Mouse (Mus musculus) neural tube, embryonic 14.5 days (tissue): ENCODE measurements at regions not wholly inside any gene's neighbourhood (a gene's known extent, or its start where the extent isn't known, plus 50 kb on each side); places are given as distances from the start of the nearest gene placed in this dataset.
A peak's percentile ranks its signal among the peaks of the same experiment; 100 is the strongest.

Experiments used
- ATAC-seq: fragments of 200-750 bp; cut with Nextera tagmentation; 2 replicates; pipeline ENCODE4 v1.8.0; 2017; ENCODE audit warnings: low read depth, mild to moderate bottlenecking, moderate TSS enrichment, moderate library complexity
- H3K27ac ChIP-seq: fragments of 300-500 bp; sonication (generic); 2 replicates; pipeline ENCODE4 v1.5.1; 2014; ENCODE audit warnings: low read depth, mild to moderate bottlenecking, control low read depth, low read length, moderate library complexity, mixed read lengths
- H3K27me3 ChIP-seq: fragments of 300-500 bp; sonication (generic); 2 replicates; pipeline ENCODE4 v1.6.1; 2014; ENCODE audit warnings: low read length; ENCODE audit not compliant: control insufficient read depth, insufficient read depth
- H3K36me3 ChIP-seq: fragments of 300-500 bp; sonication (generic); 2 replicates; pipeline ENCODE4 v1.6.1; 2014; ENCODE audit warnings: low read length, mixed read lengths; ENCODE audit not compliant: control insufficient read depth, insufficient read depth
- H3K4me1 ChIP-seq: fragments of 300-500 bp; sonication (generic); 2 replicates; pipeline ENCODE4 v1.6.1; 2014; ENCODE audit warnings: low read length; ENCODE audit not compliant: control insufficient read depth, insufficient read depth
- H3K4me2 ChIP-seq: fragments of 300-500 bp; sonication (generic); 2 replicates; pipeline ENCODE4 v1.6.1; 2014; ENCODE audit warnings: mild to moderate bottlenecking, low read depth, low read length, control low read depth
- H3K4me3 ChIP-seq: fragments of 300-500 bp; sonication (generic); 2 replicates; pipeline ENCODE4 v1.5.1; 2014; ENCODE audit warnings: low read depth, low read length, control low read depth, mixed read lengths
- H3K9ac ChIP-seq: fragments of 300-500 bp; sonication (generic); replicated peaks from 2 replicates; pipeline ENCODE4 v1.6.1; 2014; ENCODE audit warnings: low read depth, mild to moderate bottlenecking, control low read depth, low read length, mixed read lengths
- H3K9me3 ChIP-seq: fragments of 300-500 bp; sonication (generic); 2 replicates; pipeline ENCODE4 v1.6.1; 2016; ENCODE audit warnings: low read length; ENCODE audit not compliant: control insufficient read depth
- WGBS: fragments of 180-500 bp; shearing (Covaris S2); extraction: QIAGEN DNeasy Blood & Tissue Kit; methylation state at CpG from one replicate; pipeline ENCODE4 v1.1.7; 2014; 5-methylcytosine and 5-hydroxymethylcytosine counted together

GRCm38 (mm10) chr15:36701846-36702245 lies 305.7 kb downstream of the Zfp706 start:
- WGBS = 58% methylated on average over 8 of the region's 8 CpGs

DNA sequence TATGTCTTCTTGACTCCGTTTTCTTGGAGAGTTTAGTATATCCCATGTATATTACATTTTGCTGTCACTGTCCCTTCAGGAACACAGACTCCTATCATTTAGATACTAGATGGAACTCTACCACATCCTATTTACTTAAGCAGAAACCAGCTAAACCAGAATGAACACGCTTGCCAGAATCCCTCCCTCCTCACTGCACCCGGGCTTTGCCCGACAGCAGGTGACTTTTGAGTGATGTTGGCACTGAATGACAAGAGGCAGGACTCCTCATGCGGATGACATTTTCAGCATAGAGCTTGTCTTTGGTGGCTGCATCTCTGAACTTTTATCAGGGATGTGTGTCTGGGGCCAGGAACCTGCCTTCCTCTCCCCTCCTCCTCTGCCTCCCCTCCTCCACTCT lies 307.4 kb downstream of the Zfp706 start:
- Histone ChIP-seq H3K27ac (no peak overlapping the region), H3K9me3 (no peaks in the 10 kb centered on the region), H3K4me3 (no peak overlapping the region), H3K4me1 (peaks cover 2% of the 10 kb centered on the region), H3K36me3 (no peaks in the 10 kb centered on the region), H3K9ac (no peak overlapping the region), H3K27me3 (no peaks in the 10 kb centered on the region), H3K4me2 (no peak overlapping the region)
- 95% methylated on average over 5 of the region's 5 CpGs for WGBS
- ATAC-seq = no peak

More at GRCm38 (mm10) chr15:36701846-36702245, 305.7 kb downstream of the Zfp706 start:
- Histone ChIP-seq H3K4me2 (no peak overlapping the region), H3K4me3 (no peak overlapping the region), H3K27ac (no peak overlapping the region), H3K27me3 (no peaks in the 10 kb centered on the region), H3K4me1 (no peaks in the 10 kb centered on the region), H3K9me3 (no peaks in the 10 kb centered on the region), H3K36me3 (no peaks in the 10 kb centered on the region), H3K9ac (no peak overlapping the region)
- ATAC-seq = no peak

DNA sequence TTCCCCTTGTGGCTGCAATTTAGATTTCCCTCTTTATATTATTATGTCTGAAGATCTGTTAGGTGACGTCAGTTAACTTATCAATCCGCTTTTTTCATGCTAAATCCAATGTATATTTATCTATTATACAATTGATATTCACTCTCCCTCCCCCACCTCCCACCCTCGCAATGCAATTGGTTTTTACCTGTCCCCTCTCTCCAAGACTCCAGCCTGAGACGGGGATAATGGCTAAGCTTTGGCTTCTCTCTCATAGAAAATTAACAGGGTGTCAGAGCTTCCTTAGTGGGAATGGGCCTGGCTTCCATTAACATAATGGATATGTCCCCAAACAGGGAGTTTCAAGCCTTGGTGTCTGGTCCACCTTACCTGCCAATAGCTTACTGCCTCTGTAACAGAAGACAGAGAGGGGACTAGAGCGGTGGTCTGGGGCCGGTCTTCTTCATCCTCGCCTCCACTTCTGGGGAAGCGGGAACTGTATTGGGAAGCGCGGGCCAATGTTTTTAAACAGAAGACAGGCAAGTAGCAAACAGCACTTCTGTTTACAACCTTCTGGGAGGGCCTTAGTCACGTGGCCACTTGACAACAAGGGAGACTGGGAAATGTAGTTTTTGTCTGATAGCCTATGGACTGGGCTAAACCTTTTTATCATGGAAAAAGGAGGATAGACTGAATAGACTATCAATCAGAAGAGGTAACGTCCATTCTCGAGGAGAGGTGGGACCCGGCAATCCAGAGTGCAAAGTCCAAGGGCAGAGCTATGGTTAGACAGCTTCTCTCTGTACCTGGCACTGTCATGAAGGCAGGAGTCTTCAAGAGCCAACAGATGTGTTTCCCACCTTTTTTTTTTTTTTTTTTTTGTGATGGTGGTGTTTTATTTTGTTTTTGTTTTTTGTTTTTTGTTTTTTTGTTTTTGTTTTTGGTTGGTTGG lies 312.1 kb downstream of the Zfp706 start:
- Histone ChIP-seq H3K27me3 (no peaks in the 10 kb centered on the region), H3K9me3 (no peaks in the 10 kb centered on the region), H3K27ac (no peak overlapping the region), H3K4me2 (peak overlapping the region; percentile 56), H3K9ac (peak overlapping the region; percentile 43), H3K4me3 (peak overlapping the region; percentile 35), H3K36me3 (no peaks in the 10 kb centered on the region), H3K4me1 (peaks cover 6% of the 10 kb centered on the region)
- WGBS = 17% methylated on average over 14 of the region's 14 CpGs
- ATAC-seq = peak; percentile 93

- WGBS = 64% methylated on average over 15 of the region's 15 CpGs
- Histone ChIP-seq H3K27ac (no peak overlapping the region), H3K4me3 (no peak overlapping the region), H3K9ac (no peak overlapping the region), H3K36me3 (no peaks in the 10 kb centered on the region), H3K4me1 (peaks cover 6% of the 10 kb centered on the region), H3K9me3 (no peaks in the 10 kb centered on the region), H3K4me2 (no peak overlapping the region), H3K27me3 (no peaks in the 10 kb centered on the region)
- ATAC-seq = no peak
Measured at GRCm38 (mm10) chr15:36691002-36691652, 316.4 kb downstream of the Zfp706 start.

- Histone ChIP-seq H3K9ac (no peak overlapping the region), H3K27ac (no peak overlapping the region), H3K4me1 (peaks cover under 1% of the 10 kb centered on the region; the same call in 1 of the 2 replicates), H3K27me3 (no peaks in the 10 kb centered on the region), H3K4me3 (no peak overlapping the region), H3K36me3 (no peaks in the 10 kb centered on the region), H3K4me2 (no peak overlapping the region), H3K9me3 (no peaks in the 10 kb centered on the region)
- 75% methylated on average over 7 of the region's 7 CpGs for WGBS
- ATAC-seq = no peak
Measured at GRCm38 (mm10) chr15:36689881-36690280, 317.7 kb downstream of the Zfp706 start.

- 79% methylated on average over 3 of the region's 3 CpGs for WGBS
- H3K27ac ChIP-seq = no peak overlapping the region
Measured at GRCm38 (mm10) chr15:36689301-36689700, 318.3 kb downstream of the Zfp706 start.

GRCm38 (mm10) chr15:36688051-36688754 lies 319.4 kb downstream of the Zfp706 start:
- Histone ChIP-seq H3K4me2 (no peak overlapping the region), H3K36me3 (no peaks in the 10 kb centered on the region), H3K27ac (no peak overlapping the region), H3K4me1 (no peaks in the 10 kb centered on the region), H3K27me3 (no peaks in the 10 kb centered on the region), H3K4me3 (no peak overlapping the region), H3K9me3 (no peaks in the 10 kb centered on the region), H3K9ac (no peak overlapping the region)
- 16% methylated on average over 17 of the region's 17 CpGs for WGBS
- no peak for ATAC-seq

More at GRCm38 (mm10) chr15:36689301-36689700, 318.3 kb downstream of the Zfp706 start:
- Histone ChIP-seq H3K4me1 (no peaks in the 10 kb centered on the region), H3K36me3 (no peaks in the 10 kb centered on the region), H3K9me3 (no peaks in the 10 kb centered on the region), H3K4me2 (no peak overlapping the region), H3K4me3 (no peak overlapping the region), H3K9ac (no peak overlapping the region), H3K27me3 (no peaks in the 10 kb centered on the region)
- no peak for ATAC-seq

DNA sequence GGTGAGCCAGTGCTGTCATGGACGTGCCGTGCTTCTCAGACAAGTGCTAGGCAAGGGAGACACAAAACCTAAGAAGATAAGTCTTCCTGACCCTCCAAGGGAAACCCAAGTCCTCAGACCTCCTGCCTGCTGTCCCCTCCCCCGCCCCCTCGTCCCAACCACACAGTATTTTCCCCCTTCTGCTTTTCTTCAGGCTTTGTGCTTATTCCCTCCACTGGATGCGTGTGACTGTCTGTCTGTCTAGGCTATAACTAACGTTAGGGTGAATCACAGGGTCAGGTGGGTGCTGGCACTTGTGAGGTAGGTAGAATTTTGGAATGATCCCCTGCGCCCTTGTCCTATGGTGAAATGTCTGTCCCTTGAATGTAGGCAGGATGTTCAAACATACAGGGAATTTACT lies 322.9 kb downstream of the Zfp706 start:
- no peak overlapping the region for H3K9ac ChIP-seq
- no peaks in the 10 kb centered on the region for H3K36me3 ChIP-seq
- H3K4me2 ChIP-seq = no peak overlapping the region
- no peak overlapping the region for H3K4me3 ChIP-seq
- no peak for ATAC-seq
- H3K9me3 ChIP-seq = no peaks in the 10 kb centered on the region
- H3K27ac ChIP-seq = no peak overlapping the region
- WGBS = 85% methylated on average over 7 of the region's 7 CpGs
- no peaks in the 10 kb centered on the region for H3K4me1 ChIP-seq
- H3K27me3 ChIP-seq = no peaks in the 10 kb centered on the region
